Mouse (Mus musculus): ENCODE measurements around the gene Klhl25.

- TF ChIP-seq CTCF (IDR thresholded peaks at IDR 0.05; ENCODE audit: control insufficient read depth, insufficient read depth, insufficient read length) (no peak), MYOG (IDR thresholded peaks at IDR 0.05; ENCODE audit: control insufficient read depth, extremely low read depth, insufficient read length) (no peak), MAX (IDR thresholded peaks at IDR 0.05) (no peak)
Measured at GRCm38 (mm10) chr7:75851290-75851689, 3.2 kb downstream of the Klhl25 start.

All from C2C12 (cell line).